Mouse (Mus musculus) ES-E14 (cell line): ENCODE measurements around the gene Il22ra1. TPM values are rescaled to one million over a fixed set of nuclear protein-coding genes. Genes with fewer than 3 reads are reported as not detected.

Source experiments
- DNase-seq: peaks from one replicate; pipeline ENCODE4 v3.0.0-alpha.2; 2013; ENCODE audit warnings: low read depth, low spot score
- H3K27ac ChIP-seq: 2 replicates; pipeline ENCODE4 v1.5.1; 2012; ENCODE audit warnings: low read depth, mild to moderate bottlenecking, low read length, moderate library complexity, mixed read lengths; ENCODE audit not compliant: poor library complexity, insufficient read depth, severe bottlenecking
- H3K36me3 ChIP-seq: 2 replicates; pipeline ENCODE4 v1.6.1; 2012; ENCODE audit warnings: mild to moderate bottlenecking, low read length, moderate library complexity, mixed read lengths; ENCODE audit not compliant: control insufficient read depth, poor library complexity, insufficient read depth, severe bottlenecking
- H3K4me1 ChIP-seq, 2 experiments: fragments of 150-350 bp in 1 of 2; sonication (generic) in 1 of 2; 2 replicates each; pipeline ENCODE4 v1.6.1; 2012; ENCODE audit warnings: low read length in 2 of 2, mild to moderate bottlenecking in 1 of 2, mixed read lengths in 1 of 2; ENCODE audit not compliant: control insufficient read depth in 2 of 2, insufficient read depth in 2 of 2, poor library complexity in 1 of 2
- H3K4me3 ChIP-seq, 2 experiments: fragments of 150-350 bp in 1 of 2; sonication (generic) in 1 of 2; 2 replicates each; pipeline ENCODE4 v1.5.1; 2012; ENCODE audit warnings: low read length in 2 of 2, low read depth in 1 of 2, mild to moderate bottlenecking in 1 of 2, mixed read lengths in 1 of 2; ENCODE audit not compliant: insufficient read depth in 1 of 2, poor library complexity in 1 of 2, severe bottlenecking in 1 of 2
- H3K9ac ChIP-seq: 2 replicates; pipeline ENCODE4 v1.6.1; 2012; ENCODE audit warnings: low read depth, mild to moderate bottlenecking, low read length, mixed read lengths; ENCODE audit not compliant: poor library complexity, insufficient read depth, severe bottlenecking
- H3K9me3 ChIP-seq: fragments of 150-350 bp; sonication (generic); 2 replicates; pipeline ENCODE4 v1.6.1; 2012; ENCODE audit warnings: low read depth, mild to moderate bottlenecking, low read length; ENCODE audit not compliant: control insufficient read depth, insufficient read depth
- CHD2 ChIP-seq: IDR thresholded peaks from 2 replicates; pipeline ENCODE4 v1.6.1; 2014; ENCODE audit warnings: mild to moderate bottlenecking, low read depth, low read length, inconsistent platforms
- HCFC1 ChIP-seq: IDR thresholded peaks from 2 replicates; pipeline ENCODE4 v1.6.1; 2012; ENCODE audit warnings: low read length, inconsistent platforms, borderline replicate concordance; ENCODE audit not compliant: insufficient read depth
- MAFK ChIP-seq: IDR thresholded peaks from 2 replicates; pipeline ENCODE4 v1.6.1; 2014; ENCODE audit warnings: mild to moderate bottlenecking, low read depth, low read length, inconsistent platforms; ENCODE audit not compliant: insufficient read depth
- ZC3H11A ChIP-seq: IDR thresholded peaks from 2 replicates; pipeline ENCODE4 v1.6.1; 2012; ENCODE audit warnings: low read depth, mild to moderate bottlenecking, inconsistent platforms, low read length, borderline replicate concordance
- ZNF384 ChIP-seq: IDR thresholded peaks from 2 replicates; pipeline ENCODE4 v1.6.1; 2012; ENCODE audit warnings: low read depth, low read length, inconsistent platforms
- in situ Hi-C, 2 experiments: fragments of 600-800 bp; cut with MboI; formaldehyde crosslinking; loops; one replicate each; pipeline ENCODE4 v1.15.1; 2025; ENCODE audit warnings: low sequenced_read_pairs in 2 of 2, inconsistent platforms in 1 of 2; ENCODE audit not compliant: unreplicated experiment in 2 of 2
- total RNA-seq: library from RNA; depleted of rRNA; stranded (reverse); fragments of 300-350 nt; gene quantifications from 2 replicates; pipeline ENCODE4 v1.2.3, GENCODE M21; 2012

The Il22ra1 gene
- total RNA-seq, 1 experiment: 0.36 TPM

DNA sequence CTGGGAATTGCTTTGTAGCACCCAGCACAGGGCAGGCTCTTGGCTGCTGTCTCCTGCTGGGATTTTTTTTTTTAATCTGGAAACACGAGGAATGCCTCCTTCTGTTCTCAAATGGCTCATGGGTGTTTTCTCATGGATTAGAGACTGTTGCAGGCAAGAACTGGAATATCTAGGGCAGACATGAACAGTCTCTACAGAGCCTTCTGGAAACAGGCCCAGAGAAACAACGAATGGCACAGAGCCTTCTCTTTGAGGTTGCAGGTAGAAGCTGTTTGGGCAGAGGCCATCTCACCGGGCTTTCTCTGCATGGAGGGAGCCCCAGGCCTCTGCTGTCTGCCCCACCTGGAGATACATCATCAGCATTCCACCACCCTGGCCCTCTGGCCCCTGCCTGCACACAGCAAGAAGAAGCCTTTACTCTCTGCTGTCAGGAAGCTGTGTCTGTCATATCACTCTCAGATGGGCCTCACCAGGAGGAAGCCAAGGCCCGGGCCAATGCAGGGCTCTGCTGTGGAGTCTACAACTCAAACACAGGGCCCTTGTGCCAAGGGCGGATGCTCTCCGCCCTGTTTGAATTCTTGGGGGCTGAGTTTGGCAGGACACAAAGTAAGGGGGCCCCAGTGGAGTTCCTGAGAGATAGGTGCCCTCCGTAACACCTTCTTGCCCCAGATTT is 24.3 kb downstream of the Il22ra1 start:
- H3K9ac ChIP-seq: no peak overlapping the region
- no peaks in the 10 kb centered on the region for H3K4me1 ChIP-seq
- H3K4me3 ChIP-seq: no peak overlapping the region
- no peak overlapping the region for H3K27ac ChIP-seq
- no peaks in the 10 kb centered on the region for H3K9me3 ChIP-seq
- no peak for DNase-seq
- TF ChIP-seq CHD2 (no peak), HCFC1 (no peak), ZNF384 (no peak), MAFK (no peak), ZC3H11A (no peak)
- no peaks in the 10 kb centered on the region for H3K36me3 ChIP-seq
- in situ Hi-C loops: no loop called here

DNA sequence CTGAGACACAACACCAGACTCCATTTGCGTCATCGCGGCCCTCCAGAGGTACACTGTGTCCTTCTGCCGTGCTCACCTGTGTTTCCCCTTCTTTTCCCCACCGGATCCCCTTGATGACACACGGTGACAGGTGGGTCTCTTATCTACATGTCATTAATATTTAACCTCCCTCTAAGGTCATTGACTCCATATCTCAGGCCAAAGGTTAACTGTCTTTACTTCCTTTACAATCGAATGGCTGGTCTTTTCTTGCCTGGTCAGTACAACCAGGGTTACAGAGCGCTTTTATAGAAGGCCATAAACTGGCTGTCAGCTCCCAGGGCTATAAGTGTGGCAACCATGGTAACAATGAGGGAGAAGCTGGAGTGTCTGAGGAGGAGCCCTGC is 24.8 kb downstream of the Il22ra1 start:
- no peak for TF ChIP-seq CHD2
- TF ChIP-seq HCFC1: no peak
- TF ChIP-seq ZC3H11A: no peak
- no peak for TF ChIP-seq ZNF384
- H3K9ac ChIP-seq: no peak overlapping the region
- in situ Hi-C loops: no loop called here
- DNase-seq: no peak
- H3K9me3 ChIP-seq: no peaks in the 10 kb centered on the region
- no peak overlapping the region for H3K4me3 ChIP-seq
- H3K4me1 ChIP-seq: no peaks in the 10 kb centered on the region
- no peak overlapping the region for H3K27ac ChIP-seq
- no peaks in the 10 kb centered on the region for H3K36me3 ChIP-seq

DNA sequence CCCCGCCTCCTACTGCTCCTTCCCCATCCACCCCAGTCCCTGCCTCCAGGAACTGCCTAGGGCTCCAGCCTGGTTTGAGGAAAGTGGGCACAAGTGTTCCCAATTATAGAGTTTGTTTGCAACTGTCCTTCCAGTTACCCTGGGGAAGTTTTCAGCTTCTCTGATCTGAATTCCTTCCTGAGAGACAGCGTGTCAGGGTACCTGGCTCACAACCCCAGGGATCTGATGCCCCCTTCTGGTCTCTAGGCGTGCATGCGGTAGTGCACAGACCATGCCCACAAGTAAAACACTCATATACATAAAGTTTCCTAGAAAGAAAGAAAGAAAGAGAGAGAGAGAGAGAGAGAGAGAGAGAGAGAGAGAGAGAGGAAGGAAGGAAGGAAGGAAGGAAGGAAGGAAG is 30.4 kb downstream of the Il22ra1 start:
- Histone ChIP-seq H3K4me1 (peaks cover 3 to 12% of the 10 kb centered on the region in 2 experiments; a peak in 3 of 4 replicates), H3K9me3 (no peaks in the 10 kb centered on the region), H3K4me3 (no peak overlapping the region), H3K27ac (no peak overlapping the region), H3K36me3 (no peaks in the 10 kb centered on the region), H3K9ac (no peak overlapping the region)
- no peak for TF ChIP-seq HCFC1
- TF ChIP-seq ZC3H11A: no peak
- TF ChIP-seq CHD2: no peak
- no peak for TF ChIP-seq ZNF384
- no peak for TF ChIP-seq MAFK
- DNase-seq: peak; percentile 13
- in situ Hi-C loops: no loop called here

DNA sequence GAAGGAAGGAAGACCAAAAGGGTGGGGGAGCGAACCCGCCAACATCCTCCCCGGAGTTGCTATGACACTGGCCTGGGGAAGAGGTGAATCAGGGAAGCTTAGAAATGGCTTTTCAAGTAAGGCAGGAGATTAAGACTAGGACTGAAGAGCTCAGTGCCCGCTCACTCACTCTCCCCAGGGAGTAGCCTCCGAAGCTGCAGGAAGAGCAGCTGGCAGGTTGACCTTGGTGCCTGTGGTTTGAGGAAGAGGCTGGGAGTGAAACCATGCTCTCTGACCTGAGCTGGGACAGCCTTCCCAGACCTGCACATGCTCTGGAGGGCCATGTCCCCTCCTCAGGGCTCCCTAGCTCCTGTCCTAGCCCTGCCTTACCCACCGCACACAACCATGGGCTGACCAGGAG is 30.9 kb downstream of the Il22ra1 start:
- H3K9ac ChIP-seq: no peak overlapping the region
- no peaks in the 10 kb centered on the region for H3K36me3 ChIP-seq
- no peak for DNase-seq
- no peak overlapping the region for H3K27ac ChIP-seq
- no peaks in the 10 kb centered on the region for H3K9me3 ChIP-seq
- peaks cover 3 to 12% of the 10 kb centered on the region in 2 experiments; a peak in 3 of 4 replicates for H3K4me1 ChIP-seq
- in situ Hi-C loops: no loop called here
- no peak for TF ChIP-seq ZNF384
- no peak for TF ChIP-seq HCFC1
- TF ChIP-seq CHD2: no peak
- no peak for TF ChIP-seq MAFK
- no peak for TF ChIP-seq ZC3H11A
- no peak overlapping the region for H3K4me3 ChIP-seq
